Mouse (Mus musculus) cortical plate, adult 2 months (tissue): ENCODE results near the gene Cadm2.

Source experiments
- CTCF ChIP-seq: fragments of 200-500 bp; IDR thresholded peaks from 2 replicates; pipeline ENCODE4 v1.5.1; 2011; ENCODE audit warnings: mild to moderate bottlenecking, control low read depth, low read length; ENCODE audit not compliant: insufficient read depth; ENCODE audit errors: extremely low read depth
- POLR2A ChIP-seq: fragments of 200-500 bp; IDR thresholded peaks from 2 replicates; pipeline ENCODE4 v1.6.1; 2011; ENCODE audit warnings: mild to moderate bottlenecking, low read length, control low read depth; ENCODE audit not compliant: insufficient read depth; ENCODE audit errors: extremely low read depth

GRCm38 (mm10) chr16:67425371-67425770 lies 195.3 kb downstream of the Cadm2 start:
- TF ChIP-seq CTCF (no peak), POLR2A (no peak)
